Mouse (Mus musculus) gastrocnemius, postnatal 14 days (tissue): ENCODE results near the gene Scyl2. TPM values are rescaled to one million over a fixed set of nuclear protein-coding genes. Genes with fewer than 3 reads are reported as not detected.

ENCODE experiments used
- DNase-seq: peaks from one replicate; pipeline ENCODE4 v3.0.0; 2021; ENCODE audit warnings: mixed read lengths
- intact Hi-C: fragments of 180-260 bp; cut with DNase I; formaldehyde crosslinking; loops from one replicate; pipeline ENCODE4 v1.15.1; 2025; ENCODE audit warnings: low total_unique reads
- total RNA-seq, 2 experiments: library from RNA; stranded (reverse); gene quantifications; 2 replicates each; pipeline ENCODE4 v1.2.3; 2021

The Scyl2 gene
- total RNA-seq, 2 experiments from 2014 or later, result 11.4 to 13.6 TPM

- DNase-seq, result no peak
- intact Hi-C loops, result loop anchor here (5.0 kb wide), 1 partner anchor 164 kb away; no protein-coding TSS in a partner anchor
These were observed 59.4 kb downstream of the Scyl2 start for GRCm38 (mm10) chr10:89626714-89627113.

DNA sequence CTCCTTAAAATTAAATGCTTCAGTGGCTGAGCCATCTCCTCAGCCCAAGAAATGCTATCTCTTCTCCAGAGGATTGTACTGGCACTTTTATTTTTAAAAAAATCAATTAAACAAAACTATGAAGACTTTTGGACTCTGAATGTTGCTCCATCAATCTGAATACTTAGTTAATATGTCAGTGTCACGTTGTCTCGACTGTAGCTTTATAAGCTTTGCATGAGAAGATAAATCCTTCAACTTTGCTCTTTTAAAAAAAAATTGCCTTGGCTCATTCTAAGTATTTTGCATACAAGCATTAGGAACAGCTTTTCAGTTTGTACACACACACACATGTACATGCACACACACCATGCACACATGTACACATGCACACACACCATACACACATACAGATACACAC, 61.9 kb downstream of the Scyl2 start:
- no peak for DNase-seq
- intact Hi-C loops, result no loop called here

DNA sequence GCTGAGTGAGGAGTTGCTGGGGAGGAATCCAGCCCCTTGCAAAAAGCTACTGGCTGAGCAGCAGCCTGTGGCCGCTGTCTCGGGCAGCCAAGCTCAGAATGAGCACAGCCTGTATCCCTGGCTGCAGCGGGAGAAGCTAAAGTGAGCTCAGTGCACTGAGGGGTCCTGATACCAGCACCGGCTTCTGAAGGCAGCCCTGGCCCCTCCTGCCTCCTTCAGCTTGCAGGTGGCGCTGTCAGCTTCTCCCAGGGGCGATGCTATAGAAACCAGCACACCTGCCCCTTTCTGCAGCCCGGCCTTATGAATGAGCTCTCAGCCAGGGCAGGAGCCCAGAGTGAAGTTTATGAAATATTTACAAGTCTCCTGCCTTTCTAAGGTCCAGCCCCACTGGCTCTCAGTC, 65.0 kb downstream of the Scyl2 start, which contains the start of gene Slc17a8:
Gene Slc17a8 (minus strand): TSS at position 125 of the 400 bp plus-strand sequence.
- DNase-seq, result no peak
- intact Hi-C loops, result no loop called here

DNA sequence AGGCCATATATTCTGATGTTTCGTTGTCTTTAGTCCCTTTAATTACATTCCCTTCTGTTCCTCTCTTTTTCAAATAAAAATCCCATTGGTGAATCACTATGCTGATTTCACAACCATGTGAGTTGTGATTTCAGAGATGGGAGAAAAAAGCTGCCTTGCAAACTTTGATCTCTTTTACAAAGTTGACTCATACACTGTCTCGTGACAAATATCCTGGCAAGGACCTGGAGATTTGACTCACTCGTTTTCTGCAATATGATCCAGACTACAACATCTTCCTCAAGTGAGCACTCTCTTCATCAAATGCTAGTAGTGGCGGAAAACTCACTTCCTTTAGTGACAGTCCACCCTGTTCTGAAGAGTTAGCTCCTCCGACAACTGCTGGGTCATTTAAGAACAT, 86.8 kb downstream of the Scyl2 start:
- intact Hi-C loops, result no loop called here
- no peak for DNase-seq

GRCm38 (mm10) chr10:89597275-89597674, 88.8 kb downstream of the Scyl2 start:
- DNase-seq, result no peak
- intact Hi-C loops, result no loop called here

DNA sequence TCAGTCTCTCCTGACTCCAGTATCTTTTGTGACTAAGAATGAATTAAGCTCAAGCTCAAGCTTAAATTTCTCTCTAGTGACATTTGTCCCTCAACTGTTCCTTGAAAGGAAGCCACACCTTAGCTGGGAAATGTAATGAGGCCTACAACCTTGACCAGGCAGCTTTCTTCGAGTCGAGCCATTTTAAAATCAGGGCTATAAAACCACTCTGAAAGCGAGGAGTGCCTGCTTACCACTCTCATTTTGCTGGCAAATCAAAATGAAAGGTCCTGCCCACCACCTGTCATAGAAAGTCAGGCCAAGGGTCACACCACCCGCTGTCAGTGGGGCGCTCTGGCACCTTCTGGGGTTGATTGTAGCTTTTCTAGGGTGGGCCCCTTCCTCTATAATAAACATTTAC, 90.2 kb downstream of the Scyl2 start:
- DNase-seq, result no peak
- intact Hi-C loops, result no loop called here

GRCm38 (mm10) chr10:89595514-89595913, 90.6 kb downstream of the Scyl2 start:
- DNase-seq, result no peak
- intact Hi-C loops, result no loop called here

DNA sequence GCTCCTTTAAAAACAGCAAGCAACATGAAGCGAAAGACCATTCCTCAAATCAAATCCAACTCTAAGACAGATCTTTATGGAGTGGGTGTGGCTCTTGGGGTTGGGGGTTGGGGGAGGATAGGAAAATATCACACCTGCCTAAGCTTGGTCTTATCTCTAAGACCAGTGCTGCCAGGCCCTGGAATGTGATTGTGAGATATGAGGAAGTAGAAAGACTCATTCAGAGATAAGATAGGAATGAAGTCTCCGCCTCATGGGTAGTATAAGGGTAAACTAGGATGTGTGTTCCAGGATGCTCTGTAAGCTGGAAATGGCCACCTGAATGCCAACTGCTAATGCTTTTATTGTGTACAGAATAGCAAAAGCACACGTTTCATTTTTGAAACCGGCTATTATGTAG, 91.8 kb downstream of the Scyl2 start:
- no peak for DNase-seq
- intact Hi-C loops, result no loop called here

- intact Hi-C loops, result no loop called here
- DNase-seq, result no peak
These were observed 93.3 kb downstream of the Scyl2 start for GRCm38 (mm10) chr10:89592797-89593196.

DNA sequence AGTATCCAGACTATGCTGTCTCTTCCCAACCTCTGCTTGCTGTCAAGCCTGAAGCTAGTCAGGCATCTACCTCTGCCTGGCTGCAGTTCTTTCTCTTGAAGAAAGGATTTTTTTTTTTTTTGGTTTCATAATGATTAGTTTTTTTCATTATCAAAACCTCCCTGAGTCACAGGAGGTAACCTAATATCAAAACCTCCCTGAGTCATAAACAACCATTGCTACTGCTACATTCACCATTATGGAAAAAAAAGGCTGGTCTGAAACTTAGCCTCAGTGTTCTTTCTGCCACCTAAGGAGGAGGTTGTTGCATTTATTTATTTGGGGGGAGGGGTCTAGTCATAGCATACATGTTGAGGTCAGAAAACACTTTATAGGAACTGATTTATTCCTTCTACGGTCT, 96.2 kb downstream of the Scyl2 start:
- intact Hi-C loops, result no loop called here
- DNase-seq, result no peak

Other genes with a start within 250 kb of the Scyl2 start
- 10 to 100 TPM in 1 of 2 experiments, 1 to 10 TPM in 1; 3.0 to 11.2 TPM for gene Gas2l3, start 242.3 kb downstream of the Scyl2 start, total RNA-seq
- not detected for gene Nr1h4, start 152.7 kb downstream of the Scyl2 start, total RNA-seq
- gene Slc17a8, start 65.0 kb downstream of the Scyl2 start, total RNA-seq, result under 1 TPM in 1 of 2 experiments, not detected in 1; 0.04 TPM
- 1 to 10 TPM; 4.6 to 8.2 TPM for gene Actr6, start 46.0 kb upstream of the Scyl2 start, total RNA-seq
- 10 to 100 TPM in 1 of 2 experiments, 1 to 10 TPM in 1; 9.8 to 12.9 TPM for gene Uhrf1bp1l, start 58.7 kb upstream of the Scyl2 start, total RNA-seq
- gene Anks1b, start 187.2 kb upstream of the Scyl2 start, total RNA-seq, result under 1 TPM; 0.29 to 0.78 TPM